Mouse (Mus musculus) megakaryocyte, adult 5-6 weeks (primary cell): ENCODE results near the gene Sgcd. TPM values are rescaled to one million over a fixed set of nuclear protein-coding genes. Genes with fewer than 3 reads are reported as not detected.

Experiments
- ATAC-seq: 2 replicates; pipeline ENCODE4 v1.8.0; 2016; ENCODE audit warnings: mild to moderate bottlenecking, inconsistent platforms; ENCODE audit not compliant: poor library complexity, severe bottlenecking
- total RNA-seq, 2 experiments: library from RNA; stranded (forward) in 1 of 2; stranded (reverse) in 1 of 2; fragments of 153-499, 151-499 nt in 1 of 2; fragments of 221-1000, 200-1000 nt in 1 of 2; gene quantifications; 2 replicates each; pipeline versions ENCODE4 v1.2.3 to v1.2.4; 2015 to 2017

Sgcd gene
- total RNA-seq, 2 experiments from 2014 or later = not detected

DNA sequence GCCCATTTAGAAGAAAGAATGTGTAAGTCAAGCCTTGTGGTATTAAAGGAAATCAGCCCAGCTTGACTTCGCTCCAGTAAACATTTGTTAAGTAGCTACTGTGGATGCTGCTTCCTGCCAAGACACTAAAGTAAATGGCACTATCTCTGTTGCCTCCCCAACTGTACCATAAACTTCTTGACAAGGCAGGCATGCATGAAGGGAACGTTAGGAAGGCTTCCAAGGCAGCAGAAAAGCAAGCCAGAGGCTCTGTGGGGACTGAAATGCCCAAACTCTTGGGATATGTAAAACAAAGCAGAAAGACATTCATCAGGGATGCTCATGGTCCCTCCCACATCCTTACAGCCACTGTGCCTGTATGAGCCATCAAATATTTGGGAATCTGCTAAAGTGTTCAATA is 938.4 kb downstream of the Sgcd start:
- ATAC-seq = no peak

DNA sequence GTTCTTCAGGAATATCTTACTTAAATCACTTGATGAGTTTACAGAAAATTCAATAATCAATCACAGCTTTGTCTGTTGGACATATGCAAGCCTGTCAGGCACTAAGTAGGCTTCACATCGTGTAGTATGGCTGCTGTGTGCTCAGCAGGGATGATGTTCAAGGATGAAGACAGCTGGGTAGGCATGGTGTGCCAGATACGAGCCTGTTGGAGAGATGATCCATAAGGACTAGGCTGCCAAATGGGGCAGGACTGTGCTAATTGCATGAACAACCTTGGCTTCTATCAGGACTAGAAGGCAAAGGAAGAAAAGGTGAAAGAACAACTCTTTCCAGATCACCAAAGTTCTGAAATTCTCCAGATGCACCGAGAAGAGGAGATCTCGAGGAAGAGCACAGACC is 939.0 kb downstream of the Sgcd start:
- ATAC-seq = no peak

- ATAC-seq = no peak
Observed at GRCm38 (mm10) chr11:47032318-47032717, 956.5 kb downstream of the Sgcd start.

DNA sequence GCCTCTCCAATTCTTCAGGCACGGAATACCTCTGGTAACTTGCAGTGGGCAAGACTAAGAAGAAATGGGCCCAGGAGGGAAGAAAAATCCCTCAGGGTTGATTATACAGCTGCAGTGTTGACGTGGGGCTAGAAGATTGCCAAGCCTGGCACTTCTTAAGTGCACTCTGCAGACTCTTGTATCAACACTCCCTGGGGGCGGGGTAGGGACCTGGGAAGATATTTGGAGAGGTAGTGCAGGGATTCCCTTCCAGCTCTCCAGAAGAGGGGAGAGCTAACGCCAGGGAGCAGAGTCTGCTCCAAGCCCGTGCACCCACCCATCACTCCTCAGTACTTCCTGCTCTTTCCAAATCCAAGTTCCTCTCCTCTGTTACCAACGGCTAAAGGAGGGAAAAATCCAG is 967.9 kb downstream of the Sgcd start:
- no peak for ATAC-seq

DNA sequence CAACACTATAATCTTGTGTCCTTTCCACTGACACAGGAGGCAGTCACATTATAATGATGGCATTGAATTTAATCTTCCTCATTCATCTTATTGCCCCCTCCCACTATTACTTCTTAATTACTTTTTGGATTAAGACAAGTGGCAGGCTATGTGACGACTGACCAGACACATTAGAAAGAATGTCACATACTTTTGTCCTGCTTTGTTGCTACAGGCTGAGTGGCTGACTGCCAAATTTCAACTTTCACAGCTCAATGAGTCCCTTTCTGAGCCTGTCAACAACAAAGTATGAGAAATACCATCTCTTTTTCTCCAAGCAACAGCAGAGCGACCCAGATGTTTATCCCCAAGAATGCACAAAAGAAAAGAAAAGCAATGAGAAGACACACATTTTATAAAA is 970.6 kb downstream of the Sgcd start:
- ATAC-seq = no peak

DNA sequence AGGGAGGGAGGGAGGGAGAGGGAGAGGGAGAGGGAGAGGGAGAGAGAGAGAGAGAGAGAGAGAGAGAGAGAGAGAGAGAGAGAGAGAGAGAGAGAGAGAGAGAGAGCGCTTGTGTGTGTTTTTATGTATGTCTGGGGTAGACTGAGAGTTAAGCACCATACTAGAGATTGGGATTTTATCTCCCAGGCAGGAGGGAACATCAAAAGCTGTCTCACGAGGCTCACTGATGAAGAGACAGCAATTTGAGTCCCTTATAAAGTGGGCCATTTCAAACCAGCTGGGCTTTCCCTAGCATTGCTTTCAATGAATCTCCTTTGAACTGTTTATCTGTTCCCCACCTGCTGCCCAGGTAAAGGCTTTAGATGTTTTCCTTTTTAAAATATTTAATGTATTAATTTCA is 973.1 kb downstream of the Sgcd start:
- no peak for ATAC-seq

DNA sequence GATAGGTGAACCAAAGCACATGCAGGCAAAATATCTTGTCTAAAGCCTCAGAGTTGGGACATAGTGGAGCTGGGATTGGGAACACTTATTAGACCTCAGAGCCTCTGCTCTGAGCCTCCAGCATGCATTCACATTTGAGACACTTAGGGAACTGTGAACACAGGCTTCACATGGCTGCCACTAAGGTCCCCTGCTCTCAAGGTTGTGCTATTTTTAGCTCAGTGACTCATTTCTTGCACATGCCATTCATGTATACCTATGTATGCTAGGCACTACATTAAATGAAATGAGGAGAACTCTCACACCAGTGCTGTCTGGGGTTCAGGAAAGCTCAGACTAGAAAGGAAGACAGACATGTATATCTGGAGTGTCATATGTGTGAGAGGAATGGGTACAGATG is 974.5 kb downstream of the Sgcd start:
- ATAC-seq = no peak

DNA sequence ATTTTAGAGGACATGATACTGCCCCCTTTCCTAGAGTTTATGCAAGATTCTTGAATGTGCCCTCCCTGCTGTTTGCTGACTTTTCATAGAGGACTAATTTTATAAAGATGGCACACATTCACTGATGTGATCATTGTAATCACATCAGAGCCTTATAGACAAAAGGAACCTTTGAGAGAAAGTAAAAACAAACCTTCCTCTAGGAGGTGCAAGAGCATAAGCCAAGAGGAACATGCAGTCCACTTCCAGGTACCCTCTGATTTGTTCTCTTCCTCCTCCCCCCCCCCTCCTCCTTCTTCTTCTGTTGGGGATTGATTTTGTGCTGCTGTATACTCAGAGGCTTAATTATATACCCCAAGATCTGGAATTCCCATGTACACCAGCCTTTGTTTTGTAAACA is 978.6 kb downstream of the Sgcd start:
- ATAC-seq = no peak

- no peak for ATAC-seq
Observed at GRCm38 (mm10) chr11:47005301-47005875, 983.4 kb downstream of the Sgcd start.

- ATAC-seq = no peak
Observed at GRCm38 (mm10) chr11:46939311-46939710, 1049.5 kb downstream of the Sgcd start.

- ATAC-seq = no peak
Observed at GRCm38 (mm10) chr11:46924946-46925345, 1063.8 kb downstream of the Sgcd start.

- ATAC-seq = no peak
Observed at GRCm38 (mm10) chr11:46920244-46920643, 1068.5 kb downstream of the Sgcd start.

GRCm38 (mm10) chr11:46912656-46913237 is 1076.0 kb downstream of the Sgcd start:
- no peak for ATAC-seq

GRCm38 (mm10) chr11:46904281-46904680 is 1084.5 kb downstream of the Sgcd start:
- no peak for ATAC-seq

GRCm38 (mm10) chr11:46889093-46889492 is 1099.7 kb downstream of the Sgcd start:
- ATAC-seq = no peak

DNA sequence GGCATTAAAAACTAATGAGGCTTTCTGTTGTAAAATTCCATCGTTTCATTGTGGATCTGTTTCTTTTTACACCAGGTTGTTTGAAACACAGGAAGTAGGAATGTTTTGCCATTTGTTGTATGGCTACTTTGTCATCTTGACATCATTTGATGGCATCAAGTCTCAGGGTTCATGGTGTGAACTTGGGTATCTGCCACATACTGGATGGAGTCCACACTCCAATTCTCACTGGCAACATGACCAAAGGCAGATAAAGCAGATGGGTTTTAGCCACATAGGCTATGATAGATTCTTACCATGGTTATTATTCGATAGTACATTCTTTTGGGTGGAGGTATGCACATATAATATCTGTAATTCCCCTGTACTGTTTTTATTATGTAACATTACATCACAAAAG is 1106.3 kb downstream of the Sgcd start:
- no peak for ATAC-seq

GRCm38 (mm10) chr11:46875774-46876173 is 1113.0 kb downstream of the Sgcd start:
- no peak for ATAC-seq

DNA sequence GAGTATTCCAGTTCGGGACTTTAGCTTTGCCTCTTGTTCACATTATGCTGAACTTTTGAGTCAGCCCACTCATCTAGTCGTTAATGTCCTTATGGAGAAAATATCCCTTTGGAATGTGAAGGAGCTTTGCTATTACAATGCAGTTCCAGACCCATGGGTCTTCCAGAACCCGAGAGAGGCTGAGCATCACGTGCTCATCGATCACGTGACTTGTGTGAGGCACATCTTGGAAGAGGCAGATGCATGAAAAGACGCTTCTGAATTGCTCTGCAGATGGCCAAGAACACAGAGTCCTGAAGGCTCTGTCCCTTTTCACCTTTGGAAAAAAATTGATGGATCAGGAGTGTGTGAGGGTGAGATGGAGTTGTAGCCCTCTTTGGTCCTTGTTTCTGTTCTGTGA is 1120.2 kb downstream of the Sgcd start:
- no peak for ATAC-seq

DNA sequence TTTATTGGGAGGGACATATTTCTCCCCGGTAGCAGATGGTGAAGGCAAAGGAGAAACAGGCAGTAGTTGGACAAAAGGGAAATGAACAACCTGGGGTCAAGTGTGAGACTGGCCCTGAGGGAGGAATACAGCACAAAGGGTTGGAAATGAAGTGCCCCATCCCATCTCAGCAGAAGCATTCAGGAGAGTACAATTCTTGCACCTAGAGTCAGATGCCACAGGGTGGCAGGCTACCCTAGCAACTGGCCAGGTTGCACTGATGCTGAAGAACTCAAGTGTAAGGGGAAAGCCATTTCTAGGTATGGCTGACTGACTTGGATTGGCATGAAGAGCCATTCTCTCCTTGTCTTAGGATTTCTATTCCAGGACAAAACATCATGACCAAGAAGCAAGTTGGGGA is 1124.0 kb downstream of the Sgcd start:
- no peak for ATAC-seq

GRCm38 (mm10) chr11:46848221-46848971 is 1140.4 kb downstream of the Sgcd start:
- no peak for ATAC-seq

DNA sequence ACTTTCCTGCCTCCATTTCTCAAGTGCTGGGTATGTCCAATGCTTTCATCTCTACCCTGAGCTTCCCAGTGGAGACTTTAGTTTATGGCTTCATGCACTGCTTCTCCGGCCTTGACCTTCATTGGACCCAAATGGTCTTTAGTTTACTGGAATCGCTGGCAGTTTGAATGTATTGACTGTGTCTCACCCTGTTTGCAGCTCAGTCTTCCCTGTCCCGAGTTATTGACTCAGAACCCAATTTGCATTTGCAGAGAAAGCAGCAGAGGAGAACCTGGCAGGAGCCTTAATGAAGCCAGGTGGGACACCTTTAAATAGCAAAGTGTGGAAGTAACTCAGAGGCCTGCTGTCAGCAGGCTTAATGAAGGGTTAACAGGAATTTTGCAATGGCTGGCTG is 1140.9 kb downstream of the Sgcd start:
- no peak for ATAC-seq

GRCm38 (mm10) chr11:46846661-46847060 is 1142.1 kb downstream of the Sgcd start:
- no peak for ATAC-seq
